Mouse (Mus musculus): Measurements from ENCODE around the gene Dnah1. TPM values are rescaled to one million over a fixed set of nuclear protein-coding genes. Genes with fewer than 3 reads are reported as not detected.
A peak's percentile ranks its signal among the peaks of the same experiment; 100 is the strongest.

The Dnah1 gene
- total and polyA plus RNA-seq, 3 experiments = 0.04 to 0.11 TPM; not detected in 1

DNA sequence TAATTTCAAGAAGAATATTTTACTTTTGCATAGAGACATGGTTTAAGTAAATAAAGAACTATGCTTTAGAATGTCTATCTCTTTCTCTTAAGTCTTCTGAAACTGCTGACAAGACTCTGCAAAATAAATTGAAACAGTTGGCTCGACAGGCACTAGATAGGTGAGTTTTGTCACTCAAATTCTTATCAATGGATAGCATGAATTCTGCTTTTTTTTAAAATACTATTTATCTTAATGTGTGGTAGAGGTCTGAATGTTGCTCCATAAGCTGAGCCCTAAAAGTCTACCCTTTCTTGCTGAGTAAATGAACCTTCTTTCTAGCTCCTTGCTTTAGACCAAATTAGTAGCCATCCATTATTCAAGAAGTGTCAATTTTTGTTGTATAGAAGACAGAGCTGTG, 21.7 kb upstream of the Dnah1 start (continued):
- TF ChIP-seq NRF1 (IDR thresholded peaks at IDR 0.05; ENCODE audit: insufficient read depth, low read depth, low read length, poor library complexity, severe bottlenecking) (no peak), ZC3H11A (IDR thresholded peaks at IDR 0.05; ENCODE audit: low read depth, low read length) (no peak), BHLHE40 (IDR thresholded peaks at IDR 0.05; ENCODE audit: borderline replicate concordance, low read depth, low read length) (no peak), ZNF384 (IDR thresholded peaks at IDR 0.05; ENCODE audit: low read depth, low read length) (peak; percentile 83), RCOR1 (IDR thresholded peaks at IDR 0.05; ENCODE audit: low read depth, low read length) (no peak), MXI1 (IDR thresholded peaks at IDR 0.05; ENCODE audit: low read depth, low read length) (no peak), ETS1 (IDR thresholded peaks at IDR 0.05; ENCODE audit: low read depth, low read length) (no peak), USF2 (IDR thresholded peaks at IDR 0.05; ENCODE audit: borderline replicate concordance in 1 of 2, insufficient read depth in 1 of 2, low read depth in 1 of 2, low read length in 2 of 2) (no peak), MAZ (IDR thresholded peaks at IDR 0.05; ENCODE audit: low read depth, low read length) (no peak), MYB (IDR thresholded peaks at IDR 0.05; ENCODE audit: low read depth, low read length) (no peak)

DNA sequence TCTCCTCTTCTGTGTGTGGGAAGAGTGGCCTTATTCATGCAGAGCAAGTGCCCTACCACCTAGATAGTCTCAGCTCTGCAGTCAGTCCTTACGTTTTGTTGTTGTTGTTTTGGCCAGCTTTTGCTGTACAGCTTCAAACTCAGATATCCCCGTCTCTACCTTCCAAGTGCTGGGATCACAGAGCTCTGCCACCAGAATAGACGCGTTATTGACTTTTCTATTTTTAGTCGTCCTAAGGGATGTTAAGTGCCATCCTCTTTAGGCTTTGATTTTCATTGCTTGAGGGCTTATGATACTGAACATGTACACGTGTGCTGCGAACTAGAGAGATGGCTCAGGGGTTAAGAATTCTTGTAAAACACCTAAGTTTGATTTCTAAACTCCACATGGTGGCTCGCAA, 19.5 kb upstream of the Dnah1 start:
- Histone ChIP-seq H3K9me3 (replicated peaks; ENCODE audit: insufficient read depth, low read length) (no peaks in the 10 kb centered on the region), H3K4me1 (ENCODE audit: control insufficient read depth in 1 of 2, insufficient read depth in 2 of 2, low read length in 2 of 2) (peaks cover 8 to 15% of the 10 kb centered on the region in 2 experiments; a peak in 2 of 4 replicates), H3K36me3 (ENCODE audit: control insufficient read depth in 1 of 2, insufficient read depth in 2 of 2, low read length in 2 of 2) (peaks cover 12 to 20% of the 10 kb centered on the region in 2 experiments), H3K27ac (ENCODE audit: control insufficient read depth, low read depth, low read length) (no peak overlapping the region), H3K4me3 (ENCODE audit: control insufficient read depth in 1 of 2, insufficient read depth in 1 of 2, low read depth in 2 of 2, low read length in 2 of 2) (no peak overlapping the region), H3K79me2 (ENCODE audit: control insufficient read depth, insufficient read depth, low read length, poor library complexity) (peaks cover 9% of the 10 kb centered on the region), H3K27me3 (ENCODE audit: control insufficient read depth in 1 of 2, insufficient read depth in 2 of 2, low read length in 2 of 2) (no peaks in the 10 kb centered on the region), H3K9ac (ENCODE audit: control insufficient read depth, low read depth, low read length, poor library complexity, severe bottlenecking) (no peak overlapping the region)
- TF ChIP-seq NELFE (IDR thresholded peaks at IDR 0.05; ENCODE audit: low read depth, low read length) = no peak
- no peak for TF ChIP-seq GATA1 (IDR thresholded peaks at IDR 0.05; ENCODE audit: low read depth, low read length)
- TF ChIP-seq ZKSCAN1 (IDR thresholded peaks at IDR 0.05; ENCODE audit: low read depth, low read length) = no peak
- no peak for TF ChIP-seq NRF1 (IDR thresholded peaks at IDR 0.05; ENCODE audit: insufficient read depth, low read depth, low read length, poor library complexity, severe bottlenecking)
- TF ChIP-seq MAX (IDR thresholded peaks at IDR 0.05; ENCODE audit: low read length) = no peak
- no peak for TF ChIP-seq UBTF (IDR thresholded peaks at IDR 0.05; ENCODE audit: borderline replicate concordance, insufficient read depth, low read depth, low read length)
- no peak for TF ChIP-seq HCFC1 (IDR thresholded peaks at IDR 0.05; ENCODE audit: low read depth, low read length)
- no peak for DNase-seq (ENCODE audit: low read depth, low spot score)

GRCm38 (mm10) chr14:31337947-31338346, 14.3 kb upstream of the Dnah1 start:
- H3K4me3 ChIP-seq (ENCODE audit: control insufficient read depth in 1 of 2, insufficient read depth in 1 of 2, low read depth in 2 of 2, low read length in 2 of 2) = peak overlapping the region; percentile 74 to 88

More at GRCm38 (mm10) chr14:31337947-31338346, 14.3 kb upstream of the Dnah1 start:
- Histone ChIP-seq H3K27me3 (ENCODE audit: control insufficient read depth in 1 of 2, insufficient read depth in 2 of 2, low read length in 2 of 2) (no peaks in the 10 kb centered on the region), H3K9me3 (replicated peaks; ENCODE audit: insufficient read depth, low read length) (no peaks in the 10 kb centered on the region), H3K27ac (ENCODE audit: control insufficient read depth, low read depth, low read length) (peak overlapping the region; percentile 24), H3K9ac (ENCODE audit: control insufficient read depth, low read depth, low read length, poor library complexity, severe bottlenecking) (peak overlapping the region; percentile 18), H3K4me1 (ENCODE audit: control insufficient read depth in 1 of 2, insufficient read depth in 2 of 2, low read length in 2 of 2) (peaks cover 2 to 5% of the 10 kb centered on the region in 2 experiments; a peak in 1 of 4 replicates), H3K79me2 (ENCODE audit: control insufficient read depth, insufficient read depth, low read length, poor library complexity) (peaks cover 18% of the 10 kb centered on the region), H3K36me3 (ENCODE audit: control insufficient read depth in 1 of 2, insufficient read depth in 2 of 2, low read length in 2 of 2) (peaks cover 9 to 16% of the 10 kb centered on the region in 2 experiments; a peak in 3 of 4 replicates)
- no peak for DNase-seq (ENCODE audit: low read depth, low spot score)
- TF ChIP-seq GATA1 (IDR thresholded peaks at IDR 0.05; ENCODE audit: low read depth, low read length) (no peak), BHLHE40 (IDR thresholded peaks at IDR 0.05; ENCODE audit: borderline replicate concordance, low read depth, low read length) (no peak), USF1 (IDR thresholded peaks at IDR 0.05; ENCODE audit: low read depth, low read length) (no peak)
